Mouse (Mus musculus): ENCODE data around the gene Rpl12. TPM values are rescaled to one million over a fixed set of nuclear protein-coding genes. Genes with fewer than 3 reads are reported as not detected.

Rpl12 gene
- polyA plus RNA-seq (2012; rRNA removed; ENCODE audit: low replicate concordance), result 143 and 515 TPM in 2 replicates

GRCm38 (mm10) chr2:32961192-32961995 is at the start of gene Rpl12, which contains the start of gene Lrsam1:
Gene Rpl12 (plus strand): TSS chr2:32961559.
Gene Lrsam1 (minus strand): TSS chr2:32961614.

DNA sequence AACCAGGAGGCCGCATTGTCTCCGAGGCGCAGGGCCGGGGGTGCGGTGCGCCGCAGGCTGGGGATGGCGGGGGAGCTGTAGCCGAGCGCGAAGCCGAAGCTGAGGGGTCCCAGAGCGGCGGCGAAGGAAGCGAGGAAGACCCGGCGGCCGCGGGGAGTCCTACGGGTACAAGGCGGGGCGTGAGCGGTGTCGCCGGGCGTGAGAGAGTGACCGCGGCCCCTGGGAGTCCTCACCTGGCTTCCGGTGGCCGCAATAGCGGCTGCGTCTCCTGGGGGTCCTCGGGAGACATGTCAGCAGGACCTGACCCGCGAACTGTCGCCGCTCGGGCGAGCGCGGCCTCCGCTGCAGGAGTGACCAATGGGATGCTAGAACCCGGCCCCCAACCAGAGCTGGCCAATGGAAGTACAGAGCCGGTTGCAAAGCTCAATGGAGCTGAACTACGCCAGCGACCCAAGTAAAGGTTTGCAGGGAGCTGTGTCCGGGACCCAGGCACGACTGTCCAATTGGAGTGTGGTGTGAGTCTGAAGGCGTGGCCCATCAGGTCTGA is 20.4 kb downstream of the Rpl12 start, which contains the start of gene Slc2a8:
Gene Slc2a8 (minus strand): TSS at position 359 of the 547 bp plus-strand sequence.

Other genes starting within 250 kb of the Rpl12 start
- 130 and 164 TPM in 2 replicates for gene Cdk9, start 248.5 kb upstream of the Rpl12 start, polyA plus RNA-seq (2012; rRNA removed; ENCODE audit: low replicate concordance)
- gene Sh2d3c, start 240.5 kb upstream of the Rpl12 start, polyA plus RNA-seq (2012; rRNA removed; ENCODE audit: low replicate concordance), result 43.4 and 100 TPM in 2 replicates
- 0.17 TPM in 1 of 2 replicates, not detected in the other for gene 6330409D20Rik, start 220.5 kb upstream of the Rpl12 start, polyA plus RNA-seq (2012; rRNA removed; ENCODE audit: low replicate concordance)
- gene Tor2a, start 204.3 kb upstream of the Rpl12 start, polyA plus RNA-seq (2012; rRNA removed; ENCODE audit: low replicate concordance), result 56.9 and 93.4 TPM in 2 replicates
- 0.39 and 1.1 TPM in 2 replicates for gene Ttc16, start 185.9 kb upstream of the Rpl12 start, polyA plus RNA-seq (2012; rRNA removed; ENCODE audit: low replicate concordance)
- gene Ptrh1, start 185.8 kb upstream of the Rpl12 start, polyA plus RNA-seq (2012; rRNA removed; ENCODE audit: low replicate concordance), result 8.3 and 13.3 TPM in 2 replicates
- gene Cfap157, start 177.1 kb upstream of the Rpl12 start, polyA plus RNA-seq (2012; rRNA removed; ENCODE audit: low replicate concordance), result 0.06 and 0.13 TPM in 2 replicates
- 14.4 and 22.7 TPM in 2 replicates for gene Stxbp1, start 114.3 kb upstream of the Rpl12 start, polyA plus RNA-seq (2012; rRNA removed; ENCODE audit: low replicate concordance)
- gene Fam129b, start 85.4 kb upstream of the Rpl12 start, polyA plus RNA-seq (2012; rRNA removed; ENCODE audit: low replicate concordance), result 43.7 and 52.3 TPM in 2 replicates
- 21.7 and 22.8 TPM in 2 replicates for gene Lrsam1, start 55 bp downstream of the Rpl12 start, polyA plus RNA-seq (2012; rRNA removed; ENCODE audit: low replicate concordance)
- 63.8 and 76.1 TPM in 2 replicates for gene Slc2a8, start 20.5 kb downstream of the Rpl12 start, polyA plus RNA-seq (2012; rRNA removed; ENCODE audit: low replicate concordance)
- gene Garnl3, start 170.1 kb downstream of the Rpl12 start, polyA plus RNA-seq (2012; rRNA removed; ENCODE audit: low replicate concordance), result 12.0 and 13.3 TPM in 2 replicates

All from subcutaneous adipose tissue, adult 2 months (tissue).